Mouse (Mus musculus) spleen, postnatal 14 days (tissue): ENCODE data around the gene Cfap97d1.
A peak's percentile ranks its signal among the peaks of the same experiment; 100 is the strongest.

Experiments used
- DNase-seq, 2 experiments: peaks; one replicate each; pipeline ENCODE4 v3.0.0; 2021 to 2022; ENCODE audit warnings: low spot score in 2 of 2

Gene Cfap97d1

GRCm38 (mm10) chr11:102010140-102010539 is 26.1 kb downstream of the Cfap97d1 start:
- no peak for DNase-seq

- DNase-seq = no peak
These were observed 27.4 kb downstream of the Cfap97d1 start for GRCm38 (mm10) chr11:102011510-102011909.

DNA sequence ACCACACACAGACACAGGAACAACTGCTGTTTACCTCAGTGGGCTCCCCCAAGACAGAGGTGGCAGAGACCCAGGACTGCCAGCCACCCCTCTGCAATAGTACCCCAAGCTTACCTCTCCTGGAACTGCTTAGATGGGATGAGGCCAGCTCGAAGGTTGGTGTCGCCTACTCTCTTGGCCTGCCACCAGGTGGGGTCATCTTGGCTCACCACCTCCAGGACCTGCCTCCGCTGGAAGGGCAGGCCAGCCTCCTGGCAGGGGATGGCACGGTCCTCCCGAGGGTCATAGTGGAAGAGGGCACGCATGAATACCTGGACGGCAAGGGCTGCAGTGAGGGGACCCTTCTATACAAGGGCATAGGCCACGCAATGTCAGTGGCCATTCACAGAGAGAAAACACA is 29.1 kb downstream of the Cfap97d1 start:
- no peak for DNase-seq

DNA sequence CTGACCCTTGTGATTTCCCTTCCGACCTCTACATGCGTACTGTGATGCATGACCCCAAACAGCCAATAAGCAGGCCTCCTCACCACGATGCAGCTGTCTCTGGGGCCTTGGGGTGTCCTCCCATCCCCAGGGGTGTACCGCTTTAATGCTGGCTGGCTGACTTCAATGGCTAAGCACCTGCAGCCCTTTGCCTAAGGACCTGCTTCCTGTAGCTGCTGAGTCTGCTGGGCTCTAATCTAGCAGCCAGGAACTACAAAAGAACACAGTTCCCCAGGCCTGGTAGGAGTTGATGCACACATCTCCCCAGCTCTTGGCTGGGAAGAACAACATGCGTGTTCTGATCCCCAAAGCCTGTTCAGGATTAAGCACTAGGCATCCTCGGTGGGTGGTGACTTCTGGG is 31.4 kb downstream of the Cfap97d1 start:
- peak in 1 of 2 experiments; percentile 9 for DNase-seq

- DNase-seq = no peak
These were observed 32.1 kb downstream of the Cfap97d1 start for GRCm38 (mm10) chr11:102016136-102016535.

DNA sequence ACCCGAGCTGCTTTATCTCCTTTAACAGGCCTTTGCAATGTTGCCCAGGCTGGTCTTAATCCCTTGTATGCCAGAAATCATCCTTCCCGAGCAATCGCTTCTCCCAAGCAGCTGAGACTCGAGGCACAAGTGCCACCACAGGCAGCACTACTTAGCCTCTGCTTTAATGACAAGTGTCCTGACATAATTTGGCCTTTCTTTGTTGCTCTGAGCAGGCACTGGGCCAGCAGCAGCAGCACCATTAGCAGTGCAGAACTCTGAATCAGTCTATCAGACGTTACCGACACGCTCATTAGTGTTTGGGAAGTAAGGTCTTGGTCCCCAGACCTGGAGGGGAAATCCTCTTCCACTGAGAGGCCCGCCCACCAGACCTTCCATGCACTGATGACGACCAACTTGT is 35.7 kb downstream of the Cfap97d1 start:
- DNase-seq = no peak

- DNase-seq = no peak
These were observed 37.1 kb downstream of the Cfap97d1 start for GRCm38 (mm10) chr11:102021196-102021595.

DNA sequence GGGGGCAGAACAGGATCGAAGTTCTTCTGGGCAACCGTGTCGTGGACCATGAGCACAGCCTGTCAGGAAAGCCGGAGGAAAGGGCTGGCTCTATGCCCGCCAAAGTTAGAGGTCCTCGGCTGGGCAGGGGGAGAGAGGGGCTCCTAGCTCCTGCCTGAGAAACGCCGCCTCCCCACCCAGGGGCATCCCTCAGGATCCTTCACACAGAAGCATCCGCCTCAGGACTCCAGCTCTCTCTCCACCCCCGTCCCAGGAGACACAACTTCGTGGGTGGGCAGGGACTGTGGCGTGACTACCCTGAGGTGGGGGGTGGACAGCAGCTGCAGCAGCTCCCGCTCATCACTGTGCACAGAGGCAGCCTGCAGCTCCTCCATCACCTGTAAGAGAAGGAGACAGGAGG is 39.3 kb downstream of the Cfap97d1 start:
- no peak for DNase-seq

GRCm38 (mm10) chr11:102024084-102024758 is 40.1 kb downstream of the Cfap97d1 start:
- no peak for DNase-seq

DNA sequence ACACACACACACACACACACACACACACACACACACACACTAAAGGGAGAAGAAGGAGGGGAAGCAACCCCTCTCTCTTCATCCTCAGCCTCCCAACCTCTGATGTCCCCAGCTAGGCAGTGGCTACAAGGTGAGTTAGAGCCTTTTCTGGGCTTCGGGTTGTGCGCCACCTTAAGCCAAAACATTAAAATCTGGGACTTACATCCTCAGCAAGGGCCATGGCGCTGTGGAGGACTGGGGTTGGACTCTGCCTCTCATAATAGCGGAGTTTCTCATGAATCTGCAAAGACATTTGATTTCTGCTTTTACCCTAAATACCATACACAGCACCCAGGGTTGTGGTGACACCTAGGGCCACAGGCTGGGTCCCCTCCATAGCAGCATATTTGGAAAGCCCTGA is 40.8 kb downstream of the Cfap97d1 start:
- no peak for DNase-seq

- DNase-seq = no peak
These were observed 41.3 kb downstream of the Cfap97d1 start for GRCm38 (mm10) chr11:102025354-102025753.

- no peak for DNase-seq
These were observed 42.0 kb downstream of the Cfap97d1 start for GRCm38 (mm10) chr11:102025991-102026660.

- no peak for DNase-seq
These were observed 42.7 kb downstream of the Cfap97d1 start for GRCm38 (mm10) chr11:102026694-102027360.

DNA sequence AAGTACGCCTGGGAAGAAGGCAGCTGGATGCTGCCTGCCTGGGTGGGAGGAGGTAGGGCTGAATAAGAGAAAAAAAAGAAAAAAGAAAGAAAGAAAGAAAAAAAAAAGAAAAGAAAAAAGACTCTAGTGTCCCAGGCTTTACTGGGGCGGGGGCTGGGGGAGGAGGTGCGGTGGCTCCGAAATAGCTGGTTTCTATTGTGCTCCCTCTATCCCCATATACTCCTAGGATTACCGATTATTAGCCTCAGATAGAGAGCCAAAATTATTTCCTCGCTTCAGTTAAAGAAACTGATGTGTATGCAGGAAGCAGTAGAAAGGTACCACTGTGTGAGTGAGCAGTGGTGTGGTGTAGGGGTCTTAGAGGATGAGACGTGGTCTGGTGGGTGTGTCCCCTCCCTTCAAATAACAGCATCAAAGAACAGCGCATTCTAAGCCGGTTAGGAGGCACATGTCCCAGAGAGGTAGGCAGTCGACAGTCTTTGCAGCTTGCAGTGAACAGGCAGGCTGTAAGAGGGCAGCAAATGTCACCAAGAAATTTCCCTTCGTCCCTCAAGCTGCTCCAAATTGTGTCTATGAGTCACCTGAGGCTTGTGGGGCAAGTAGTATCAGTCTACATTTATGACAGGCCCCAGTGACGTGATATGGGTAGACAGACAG is 43.4 kb downstream of the Cfap97d1 start:
- DNase-seq = no peak

DNA sequence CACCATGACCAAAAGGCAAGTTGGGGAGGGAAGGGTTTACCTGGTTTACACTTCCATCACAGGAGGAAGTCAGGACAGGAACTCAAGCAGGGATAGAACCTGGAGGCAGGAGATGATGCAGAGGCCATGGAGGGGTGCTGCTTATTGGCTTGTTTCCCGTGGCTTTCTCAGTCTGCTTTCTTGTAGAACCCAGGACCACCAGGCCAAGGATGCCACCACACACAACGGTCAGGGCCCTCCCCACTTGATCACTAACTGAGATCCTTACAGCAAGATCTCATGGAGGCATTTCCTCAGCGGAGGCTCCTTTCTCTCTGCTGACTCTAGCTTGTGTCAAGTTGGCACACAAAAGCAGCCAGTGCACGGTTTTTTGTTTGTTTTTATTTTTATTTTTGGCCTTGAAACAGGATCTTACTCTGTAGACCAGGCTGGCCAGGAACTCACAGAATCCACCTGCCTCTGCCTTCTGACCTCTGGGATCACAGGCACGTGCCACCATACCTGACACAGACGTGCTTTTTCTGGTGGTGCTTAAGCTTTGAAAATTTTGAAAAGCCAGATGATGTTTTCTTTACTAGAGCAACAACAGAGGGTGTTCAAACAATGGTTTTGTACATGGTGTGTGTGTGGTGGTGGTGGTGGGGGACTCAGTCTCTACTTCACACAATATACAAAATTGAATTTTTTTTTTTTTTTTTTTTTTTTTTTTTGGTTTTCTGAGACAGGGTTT is 44.2 kb downstream of the Cfap97d1 start, which contains the start of gene Mpp3:
Gene Mpp3 (minus strand): TSS at position 375 of the 730 bp plus-strand sequence.
- DNase-seq = no peak

- DNase-seq = no peak
These were observed 45.2 kb downstream of the Cfap97d1 start for GRCm38 (mm10) chr11:102029304-102029703.

DNA sequence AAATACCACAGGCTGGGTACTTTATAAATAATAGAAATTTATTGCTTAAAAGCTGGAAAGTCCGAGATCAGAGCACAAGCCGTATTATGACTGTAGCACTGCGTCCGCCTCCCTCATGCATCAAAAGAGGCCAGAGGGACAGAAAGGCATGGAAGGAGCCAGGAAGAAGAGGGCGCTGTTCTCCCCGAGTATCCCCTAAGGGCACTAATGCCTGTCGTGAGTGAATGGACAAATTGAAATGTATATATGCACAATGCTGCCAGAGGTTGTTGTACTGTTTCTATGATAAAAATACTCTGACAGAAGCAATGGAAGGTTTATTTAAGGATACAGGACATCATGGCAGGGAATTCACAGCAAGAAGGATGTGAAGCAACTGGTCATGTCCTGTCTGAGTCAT is 45.9 kb downstream of the Cfap97d1 start:
- DNase-seq = no peak

DNA sequence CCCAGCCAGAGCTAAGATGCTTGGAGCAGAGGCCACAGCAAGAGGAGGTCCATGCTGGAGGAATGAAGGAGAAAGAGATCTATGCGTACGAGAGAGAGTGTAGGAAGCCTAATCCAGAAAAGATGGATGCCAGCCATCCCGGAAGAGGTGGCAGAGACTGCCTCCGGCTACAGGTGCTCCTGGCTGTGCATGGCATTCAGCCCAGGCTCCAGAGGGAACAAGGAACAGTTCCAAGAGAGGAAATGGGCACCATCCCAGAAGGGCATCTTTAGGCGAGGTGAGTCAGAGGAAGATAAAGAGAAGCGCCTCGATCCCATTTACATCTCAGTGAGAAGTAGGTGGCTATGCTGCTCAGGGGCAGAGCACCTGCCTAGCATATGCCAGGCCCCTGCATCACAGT is 47.1 kb downstream of the Cfap97d1 start:
- no peak for DNase-seq

GRCm38 (mm10) chr11:102033055-102033591 is 49.0 kb downstream of the Cfap97d1 start:
- DNase-seq = no peak

DNA sequence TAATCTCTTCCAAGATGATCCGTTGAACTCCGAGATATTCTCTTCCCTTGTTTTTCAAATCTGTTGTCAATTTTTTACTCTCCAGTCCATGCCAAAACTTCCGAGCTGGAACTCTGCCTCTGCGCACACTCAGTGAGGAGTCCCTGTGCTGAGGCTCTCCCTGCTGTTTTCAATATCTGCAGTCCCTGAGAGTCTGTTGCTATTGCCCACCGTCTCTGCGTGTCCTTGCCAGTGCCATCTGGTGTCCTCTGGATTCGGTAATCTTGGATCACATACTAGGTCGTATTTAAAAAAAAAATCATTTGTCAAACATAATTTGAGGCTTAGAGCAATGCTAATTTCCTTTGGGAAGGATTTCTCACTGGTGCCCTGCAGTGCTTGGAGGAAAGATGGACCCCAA is 50.8 kb downstream of the Cfap97d1 start:
- DNase-seq = no peak

- DNase-seq = no peak
These were observed 51.4 kb downstream of the Cfap97d1 start for GRCm38 (mm10) chr11:102035456-102035960.
